16 mouse cellular contexts compared by ENCODE assay signal in genomic region chr12:85971655-85972054, GRCm38 (mm10).
DNase-seq lines count a peak whose midpoint lies in the region; ATAC-seq lines count a peak whose summit lies in the region.
"Had no signal": no experiment of that assay in that cellular context is flagged by ENCODE, and none has a peak within 500 bp of the region (broad histone marks: within the 10 kb centered on the region; RNA-seq: fewer than 3 reads in every experiment).

No protein-coding gene starts in this region.

- no peak overlapping the region for H3K9ac ChIP-seq in heart, embryonic 12.5 days
- H3K9ac ChIP-seq in liver, embryonic 13.5 days = no peak overlapping the region
- H3K9ac ChIP-seq in intestine, embryonic 15.5 days = no peak overlapping the region
- H3K9ac ChIP-seq: embryonic facial prominence, embryonic 12.5 days; forebrain, embryonic 15.5 days; kidney, embryonic 15.5 days; midbrain, embryonic 15.5 days had no signal

- peak; percentile 77 for DNase-seq in heart, adult 11 months
- peak; percentile 55 for DNase-seq in A20 (ENCODE audit: low read depth, low spot score)
- DNase-seq in cerebellum, adult 18-20 months = peak; percentile 45 to 64
- DNase-seq in liver, embryonic 13.5 days = no peak
- DNase-seq in urinary bladder, postnatal 4 days (ENCODE audit: low spot score in 2 of 2) = no peak
- no peak for DNase-seq in heart, postnatal 4 days
- DNase-seq: B cell, adult 2 months; right cerebral cortex, adult 18-20 months had no signal

- 81% methylated on average over 4 of the region's 4 CpGs for WGBS in heart, embryonic 12.5 days
- WGBS in liver, embryonic 13.5 days (ENCODE audit: insufficient replicate concordance) = 49% methylated on average over 4 of the region's 4 CpGs
- WGBS in intestine, embryonic 15.5 days = 90% methylated on average over 4 of the region's 4 CpGs

- no peak overlapping the region for H3K4me3 ChIP-seq in heart, embryonic 12.5 days
- H3K4me3 ChIP-seq in liver, embryonic 13.5 days (replicated peaks) = no peak overlapping the region
- H3K4me3 ChIP-seq in intestine, embryonic 15.5 days (replicated peaks) = no peak overlapping the region
- H3K4me3 ChIP-seq: embryonic facial prominence, embryonic 12.5 days; forebrain, embryonic 15.5 days; kidney, embryonic 15.5 days; midbrain, embryonic 15.5 days had no signal

- peaks cover 24% of the 10 kb centered on the region for H3K4me1 ChIP-seq in heart, embryonic 12.5 days (replicated peaks)
- H3K4me1 ChIP-seq in liver, embryonic 13.5 days (replicated peaks) = peaks cover 22% of the 10 kb centered on the region
- H3K4me1 ChIP-seq in intestine, embryonic 15.5 days (replicated peaks) = peaks cover 7% of the 10 kb centered on the region; the same call in 1 of the 2 replicates
- H3K4me1 ChIP-seq: forebrain, embryonic 15.5 days; midbrain, embryonic 15.5 days had no signal

- no peak overlapping the region for H3K4me2 ChIP-seq in heart, embryonic 12.5 days
- H3K4me2 ChIP-seq in liver, embryonic 13.5 days = no peak overlapping the region
- no peak overlapping the region for H3K4me2 ChIP-seq in intestine, embryonic 15.5 days (replicated peaks)
- H3K4me2 ChIP-seq: embryonic facial prominence, embryonic 12.5 days; forebrain, embryonic 15.5 days; kidney, embryonic 15.5 days; midbrain, embryonic 15.5 days had no signal

- H3K36me3 ChIP-seq in heart, embryonic 12.5 days = no peaks in the 10 kb centered on the region
- no peaks in the 10 kb centered on the region for H3K36me3 ChIP-seq in liver, embryonic 13.5 days
- no peaks in the 10 kb centered on the region for H3K36me3 ChIP-seq in intestine, embryonic 15.5 days
- H3K36me3 ChIP-seq: embryonic facial prominence, embryonic 12.5 days; forebrain, embryonic 15.5 days; kidney, embryonic 15.5 days; midbrain, embryonic 15.5 days had no signal

- ATAC-seq in heart, embryonic 12.5 days (ENCODE audit: insufficient number of reproducible peaks, low FRiP score) = no peak
- peak; percentile 29; the same call in 1 of the 2 replicates for ATAC-seq in liver, embryonic 13.5 days (ENCODE audit: low read depth)
- no peak for ATAC-seq in intestine, embryonic 15.5 days
- ATAC-seq: forebrain, embryonic 15.5 days; inflammation-experienced regulatory T-cells, adult 6 months; lung, postnatal 0 days; midbrain, embryonic 15.5 days had no signal

- H3K27ac ChIP-seq in heart, embryonic 12.5 days (ENCODE audit: poor library complexity, severe bottlenecking) = no peak overlapping the region
- H3K27ac ChIP-seq in liver, embryonic 13.5 days = no peak overlapping the region
- H3K27ac ChIP-seq in intestine, embryonic 15.5 days = no peak overlapping the region
- H3K27ac ChIP-seq: embryonic facial prominence, embryonic 12.5 days; forebrain, embryonic 15.5 days; kidney, embryonic 15.5 days; midbrain, embryonic 15.5 days had no signal

- H3K27me3 ChIP-seq in heart, embryonic 12.5 days (replicated peaks) = no peaks in the 10 kb centered on the region
- H3K27me3 ChIP-seq in liver, embryonic 13.5 days = no peaks in the 10 kb centered on the region
- H3K27me3 ChIP-seq in intestine, embryonic 15.5 days (replicated peaks) = no peaks in the 10 kb centered on the region
- H3K27me3 ChIP-seq: embryonic facial prominence, embryonic 12.5 days; forebrain, embryonic 15.5 days; kidney, embryonic 15.5 days; midbrain, embryonic 15.5 days had no signal

- no peaks in the 10 kb centered on the region for H3K9me3 ChIP-seq in heart, embryonic 12.5 days (replicated peaks)
- no peaks in the 10 kb centered on the region for H3K9me3 ChIP-seq in liver, embryonic 13.5 days (replicated peaks)
- no peaks in the 10 kb centered on the region for H3K9me3 ChIP-seq in intestine, embryonic 15.5 days
- H3K9me3 ChIP-seq: embryonic facial prominence, embryonic 12.5 days; forebrain, embryonic 15.5 days; kidney, embryonic 15.5 days; midbrain, embryonic 15.5 days had no signal

Comparison
In these comparisons a context has a peak if more than half of its experiments do, and no peak if none do; other contexts are left out.
1. DNase-seq: peak in heart, adult 11 months (single experiment), A20 (single experiment) and cerebellum, adult 18-20 months (2 of 2); none in liver, embryonic 13.5 days (single experiment), urinary bladder, postnatal 4 days (0 of 2) and heart, postnatal 4 days (single experiment).